Mouse (Mus musculus) frontal cortex, postnatal 25 days (tissue): ENCODE data around the gene Hist1h2bc.
A peak's percentile ranks its signal among the peaks of the same experiment; 100 is the strongest.
"Not testable (repeated sequence)": the region's sequence is repeated elsewhere in the genome, so short reads cannot be mapped to it uniquely, and the experiment has no call there.

Experiments used
- DNase-seq, 2 experiments: peaks; one replicate each; pipeline ENCODE4 v3.0.0; 2022; ENCODE audit warnings: low spot score in 2 of 2

The Hist1h2bc gene

GRCm38 (mm10) chr13:23699767-23700166 is 15.8 kb downstream of the Hist1h2bc start:
- no peak for DNase-seq

GRCm38 (mm10) chr13:23700786-23701520 is 17.0 kb downstream of the Hist1h2bc start:
- peak; percentile 41 to 52 for DNase-seq

- no peak for DNase-seq
These were observed 18.2 kb downstream of the Hist1h2bc start for GRCm38 (mm10) chr13:23702220-23702619.

- DNase-seq, result not testable (repeated sequence)
These were observed 18.8 kb downstream of the Hist1h2bc start for GRCm38 (mm10) chr13:23702801-23703200.

- no peak for DNase-seq
These were observed 21.9 kb downstream of the Hist1h2bc start for GRCm38 (mm10) chr13:23705751-23706356.

- no peak for DNase-seq
These were observed 22.8 kb downstream of the Hist1h2bc start for GRCm38 (mm10) chr13:23706771-23707170.

GRCm38 (mm10) chr13:23708041-23708440 is 24.0 kb downstream of the Hist1h2bc start:
- no peak for DNase-seq

GRCm38 (mm10) chr13:23708654-23709053 is 24.7 kb downstream of the Hist1h2bc start:
- DNase-seq, result no peak

- no peak for DNase-seq
These were observed 25.8 kb downstream of the Hist1h2bc start for GRCm38 (mm10) chr13:23709714-23710373.

- DNase-seq, result no peak
These were observed 26.5 kb downstream of the Hist1h2bc start, which contains the start of gene Hfe for GRCm38 (mm10) chr13:23710374-23711089. TSS of gene Hfe (minus strand) at chr13:23710854.

- no peak for DNase-seq
These were observed 32.5 kb downstream of the Hist1h2bc start for GRCm38 (mm10) chr13:23716261-23717042.

- no peak for DNase-seq
These were observed 33.2 kb downstream of the Hist1h2bc start for GRCm38 (mm10) chr13:23717176-23717575.

GRCm38 (mm10) chr13:23717593-23718245 is 33.7 kb downstream of the Hist1h2bc start:
- not testable (repeated sequence) for DNase-seq

GRCm38 (mm10) chr13:23724239-23724638 is 40.2 kb downstream of the Hist1h2bc start:
- no peak for DNase-seq

- no peak for DNase-seq
These were observed 41.2 kb downstream of the Hist1h2bc start for GRCm38 (mm10) chr13:23725213-23725612.

GRCm38 (mm10) chr13:23728472-23729191 is 44.6 kb downstream of the Hist1h2bc start:
- DNase-seq, result no peak

- DNase-seq, result no peak
These were observed 45.2 kb downstream of the Hist1h2bc start for GRCm38 (mm10) chr13:23729192-23729525.

- DNase-seq, result no peak
These were observed 45.7 kb downstream of the Hist1h2bc start for GRCm38 (mm10) chr13:23729706-23730105.

GRCm38 (mm10) chr13:23730479-23730878 is 46.5 kb downstream of the Hist1h2bc start:
- DNase-seq, result no peak

- DNase-seq, result no peak
These were observed 48.3 kb downstream of the Hist1h2bc start for GRCm38 (mm10) chr13:23732156-23732804.
